Mouse (Mus musculus): ENCODE results near the gene Tbcc.

Gene Tbcc

DNA sequence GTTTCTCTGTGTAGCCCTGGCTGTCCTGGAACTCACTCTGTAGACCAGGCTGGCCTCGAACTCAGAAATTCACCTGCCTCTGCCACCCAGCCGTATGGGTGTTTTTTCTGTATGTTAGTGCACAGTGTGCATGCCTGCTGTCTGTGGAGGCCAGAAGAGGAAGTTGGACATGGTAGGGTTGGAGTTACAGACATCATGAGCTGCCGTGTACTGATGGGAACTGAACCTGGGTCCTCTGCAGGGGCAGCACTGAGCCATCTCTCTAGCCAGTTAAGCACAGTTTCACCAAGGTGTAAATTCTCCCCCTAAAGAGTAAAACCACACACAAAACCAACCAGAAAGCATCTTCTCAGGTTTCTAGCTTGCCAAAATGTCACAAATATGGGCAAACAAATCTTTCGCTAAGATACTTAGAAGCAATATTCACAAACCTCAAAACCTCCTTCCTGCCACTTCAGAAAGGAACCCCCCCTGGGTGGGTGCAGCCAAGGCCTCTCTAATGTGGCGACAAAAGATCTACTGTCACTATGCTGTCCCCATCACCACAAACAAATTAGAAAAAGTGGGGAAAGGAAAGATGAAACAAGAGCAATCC, 20.2 kb upstream of the Tbcc start:
- DNase-seq (ENCODE audit: low spot score in 2 of 2) = no peak

DNA sequence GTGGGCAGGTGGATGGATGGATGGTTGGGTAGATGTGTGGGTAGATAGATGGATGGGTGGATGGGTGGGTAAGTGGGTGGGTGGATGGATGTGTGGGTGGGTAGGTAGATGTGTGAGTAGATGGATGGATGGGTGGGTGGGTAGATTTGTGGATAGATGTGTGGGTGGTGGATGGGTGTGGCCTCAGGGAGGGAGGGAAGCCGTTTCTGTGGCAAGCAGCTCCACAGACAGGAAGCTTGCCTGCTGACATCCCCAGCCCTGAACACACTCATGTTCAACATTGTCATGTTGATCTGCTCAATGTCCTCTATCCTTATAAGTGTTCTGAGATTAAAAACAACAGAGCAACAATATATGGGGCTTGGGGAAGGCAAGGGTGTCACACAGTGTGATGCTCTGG, 19.6 kb upstream of the Tbcc start:
- no peak for DNase-seq (ENCODE audit: low spot score in 2 of 2)

DNA sequence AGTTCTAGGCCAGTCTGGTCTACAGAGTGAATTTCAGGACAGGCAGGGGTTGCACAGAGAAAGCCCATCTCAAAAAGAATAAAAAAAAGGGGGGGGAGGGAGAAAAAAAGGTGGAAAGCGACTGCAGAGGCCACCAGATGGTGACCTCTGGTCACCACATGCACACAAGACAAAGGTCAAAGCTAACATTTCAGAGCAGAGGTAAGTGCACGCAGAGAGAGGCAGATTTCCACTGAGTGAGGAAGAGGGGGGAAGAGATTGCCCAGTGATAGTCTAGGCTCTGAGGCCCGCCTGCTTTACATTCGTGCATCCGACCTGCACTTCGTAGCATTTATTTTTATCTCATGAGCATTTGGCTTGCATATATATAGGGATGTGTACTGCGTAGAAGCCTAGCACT, 17.7 kb upstream of the Tbcc start:
- no peak for DNase-seq (ENCODE audit: low spot score in 2 of 2)

DNA sequence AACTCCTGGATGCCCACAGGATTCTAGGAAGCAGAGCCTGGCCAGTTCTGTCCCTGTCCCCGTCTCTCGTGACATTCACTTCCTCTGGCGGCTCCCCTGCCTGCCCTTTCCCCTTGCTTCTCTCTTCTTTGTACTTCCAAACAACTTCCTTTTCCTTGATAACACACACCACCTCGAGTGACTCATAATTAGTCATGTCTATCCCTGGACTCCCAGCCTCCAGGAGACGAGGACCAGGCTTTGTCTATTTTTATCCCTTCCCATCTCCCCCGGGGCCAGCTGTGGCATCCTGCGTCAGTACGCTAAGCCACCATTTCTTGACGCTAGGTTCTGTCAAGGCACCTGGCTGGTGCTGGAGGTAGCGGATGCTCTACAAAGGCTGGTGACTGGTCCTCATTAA, 16.4 kb upstream of the Tbcc start:
- no peak for DNase-seq (ENCODE audit: low spot score in 2 of 2)

DNA sequence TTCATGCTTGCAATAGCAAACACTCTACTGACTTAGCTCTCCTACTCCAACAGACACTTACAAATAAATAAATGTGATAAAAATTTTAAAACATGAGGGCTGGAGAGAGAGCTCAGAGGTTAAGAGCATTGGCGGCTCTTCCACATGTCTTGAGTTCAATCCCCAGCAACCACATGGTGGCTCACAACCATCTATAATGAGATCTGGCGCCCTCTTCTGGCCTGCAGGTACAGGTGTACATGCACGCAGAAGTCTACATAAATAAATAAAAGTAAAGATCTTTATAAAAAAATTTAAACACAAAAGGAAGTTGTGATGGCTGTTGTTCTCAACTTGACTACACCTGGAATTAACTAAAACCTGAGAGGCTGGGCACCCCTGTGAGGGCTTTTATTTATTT, 14.9 kb upstream of the Tbcc start:
- DNase-seq (ENCODE audit: low spot score in 2 of 2) = no peak

DNA sequence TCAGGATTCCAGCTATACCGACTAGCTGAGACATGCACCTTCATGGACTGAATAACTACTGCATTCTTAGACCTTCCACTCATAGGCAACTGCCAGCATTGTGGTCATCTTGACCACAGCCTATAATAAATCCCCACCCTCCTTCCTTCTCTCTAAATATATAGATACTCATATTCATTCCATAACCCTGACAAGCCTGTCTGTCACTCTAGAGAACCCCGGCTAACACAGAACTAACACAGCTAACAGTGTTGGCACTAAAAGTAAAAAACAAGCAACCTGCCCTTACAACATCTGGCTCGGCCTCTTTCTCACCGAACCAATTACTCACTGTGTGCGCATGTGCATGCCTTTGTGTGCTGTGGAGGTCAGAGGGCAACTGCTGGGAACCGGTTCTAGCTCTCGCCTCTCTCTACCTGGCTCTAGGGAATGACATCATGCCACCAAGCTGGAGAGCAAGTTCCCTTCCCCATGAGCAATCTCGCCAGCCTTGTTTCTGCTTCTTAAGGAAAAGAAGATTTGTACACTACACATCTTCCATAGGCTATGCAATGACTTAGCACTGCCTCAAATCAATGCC, 14.0 kb upstream of the Tbcc start:
- no peak for DNase-seq (ENCODE audit: low spot score in 2 of 2)

DNA sequence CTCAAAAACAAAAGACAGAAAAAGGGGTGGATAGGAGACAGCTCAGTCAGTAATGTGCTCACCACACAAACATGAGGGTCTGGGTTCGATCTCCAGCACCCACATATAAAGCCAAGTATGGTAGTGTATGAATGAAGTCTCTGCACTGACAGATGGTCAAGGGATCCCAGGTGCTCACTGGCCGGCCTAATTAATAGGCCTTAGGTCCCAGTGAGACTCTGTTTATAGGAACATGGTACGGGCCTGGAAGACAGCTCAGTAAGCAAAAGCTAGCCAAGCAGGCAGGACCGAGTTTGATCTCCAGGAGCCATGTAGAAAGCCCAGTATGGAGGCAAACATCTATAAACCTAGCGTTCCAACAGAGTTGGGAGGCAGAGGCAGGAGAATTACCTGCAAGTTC, 13.4 kb upstream of the Tbcc start:
- DNase-seq (ENCODE audit: low spot score in 2 of 2) = no peak

DNA sequence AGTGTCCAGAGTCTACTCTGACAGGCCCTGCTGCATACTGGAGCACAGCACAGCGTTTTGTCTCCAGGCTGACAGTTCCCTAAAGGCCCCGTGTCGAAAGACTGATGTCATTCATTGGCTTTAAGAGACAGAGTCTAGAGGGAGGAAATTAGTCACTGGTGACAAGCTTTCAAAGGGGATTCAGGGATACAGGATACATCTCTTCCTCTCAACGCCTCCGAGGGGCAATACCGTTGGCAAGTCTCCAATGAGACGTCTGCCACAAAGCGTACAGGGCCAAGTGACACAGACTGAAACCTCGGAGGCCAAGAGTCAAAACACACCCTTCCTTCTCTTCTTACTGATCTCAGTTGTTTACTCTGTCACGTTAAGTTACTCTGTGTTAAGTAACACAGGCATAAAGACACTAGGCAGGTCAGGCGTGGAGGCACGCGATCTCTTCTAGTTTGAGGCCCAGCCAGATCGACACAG, 10.6 kb upstream of the Tbcc start:
- no peak for DNase-seq (ENCODE audit: low spot score in 2 of 2)

DNA sequence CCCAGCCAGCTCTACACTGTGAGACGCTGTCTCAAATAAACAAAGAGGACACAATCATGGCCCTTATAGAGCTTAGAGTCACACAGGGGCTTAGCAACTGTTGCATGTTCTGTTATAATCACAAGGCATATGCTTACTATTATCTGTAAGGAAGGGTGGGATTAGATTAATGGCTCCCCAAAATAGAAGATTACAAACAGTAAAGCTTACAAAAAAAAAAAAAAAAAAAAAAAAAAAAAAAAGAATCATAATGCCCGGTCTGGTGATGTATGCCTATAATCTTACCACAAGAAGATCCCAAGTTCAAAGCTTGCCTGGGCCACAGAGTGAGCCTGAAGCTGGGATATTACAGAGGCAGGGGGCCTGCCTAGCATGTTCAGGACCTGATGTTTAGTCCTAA, 10.2 kb upstream of the Tbcc start:
- no peak for DNase-seq (ENCODE audit: low spot score in 2 of 2)

DNA sequence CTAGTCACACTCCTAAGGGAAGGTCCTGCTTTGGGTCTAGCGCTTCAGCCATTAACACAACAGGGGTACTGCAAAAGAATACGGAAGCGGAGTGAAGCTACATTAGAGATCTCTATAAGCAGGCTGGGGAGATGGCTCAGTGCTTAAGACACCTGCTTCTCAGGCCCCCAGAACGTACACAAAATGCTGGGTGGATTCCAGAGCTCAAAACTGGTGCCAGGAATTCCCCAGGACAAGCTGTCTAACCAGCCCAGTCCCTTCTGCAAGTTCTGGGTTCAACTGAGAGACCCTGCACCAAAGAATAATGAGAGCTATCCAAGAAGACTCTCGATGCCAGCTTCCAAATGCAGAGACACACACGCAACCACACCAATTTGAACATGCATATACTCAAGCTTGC, 8.8 kb upstream of the Tbcc start:
- no peak for DNase-seq (ENCODE audit: low spot score in 2 of 2)

DNA sequence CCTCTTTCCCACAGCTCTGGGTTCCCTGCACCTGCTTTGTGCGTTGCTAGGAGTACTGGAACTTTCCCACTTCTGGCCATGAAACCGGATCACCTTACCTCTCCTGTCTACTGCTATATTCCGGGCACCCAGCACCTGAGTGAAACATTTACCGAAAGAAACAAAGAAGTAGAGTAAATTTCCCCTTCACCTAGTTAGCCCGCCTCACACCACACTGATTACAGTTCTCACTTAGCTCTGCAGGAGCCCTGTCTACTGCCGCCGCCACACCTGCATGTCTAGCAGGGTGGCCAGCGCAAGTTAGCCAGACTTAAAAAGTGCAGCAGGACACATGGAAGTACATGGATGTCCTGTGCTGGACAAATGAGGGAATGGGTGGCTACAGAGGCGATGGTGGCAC, 7.4 kb upstream of the Tbcc start:
- no peak for DNase-seq (ENCODE audit: low spot score in 2 of 2)

DNA sequence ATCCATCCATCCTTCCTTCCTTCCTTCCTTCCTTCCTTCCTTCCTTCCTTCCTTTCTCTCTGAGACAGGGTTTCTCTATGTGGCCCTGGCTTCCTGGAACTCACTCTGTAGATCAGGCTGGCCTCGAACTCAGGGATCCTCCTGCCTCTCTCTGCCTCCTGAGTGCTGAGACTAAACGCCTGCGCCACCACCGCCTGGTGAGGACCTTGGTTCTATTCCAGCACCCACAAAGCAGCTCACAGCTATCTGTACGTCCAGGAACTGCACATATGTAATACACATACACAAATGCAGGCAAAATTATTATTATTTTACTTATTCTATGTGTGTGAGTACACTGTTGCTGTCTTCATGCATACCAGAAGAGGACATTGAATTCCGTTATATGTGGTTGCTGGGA, 5.7 kb upstream of the Tbcc start:
- no peak for DNase-seq (ENCODE audit: low spot score in 2 of 2)

DNA sequence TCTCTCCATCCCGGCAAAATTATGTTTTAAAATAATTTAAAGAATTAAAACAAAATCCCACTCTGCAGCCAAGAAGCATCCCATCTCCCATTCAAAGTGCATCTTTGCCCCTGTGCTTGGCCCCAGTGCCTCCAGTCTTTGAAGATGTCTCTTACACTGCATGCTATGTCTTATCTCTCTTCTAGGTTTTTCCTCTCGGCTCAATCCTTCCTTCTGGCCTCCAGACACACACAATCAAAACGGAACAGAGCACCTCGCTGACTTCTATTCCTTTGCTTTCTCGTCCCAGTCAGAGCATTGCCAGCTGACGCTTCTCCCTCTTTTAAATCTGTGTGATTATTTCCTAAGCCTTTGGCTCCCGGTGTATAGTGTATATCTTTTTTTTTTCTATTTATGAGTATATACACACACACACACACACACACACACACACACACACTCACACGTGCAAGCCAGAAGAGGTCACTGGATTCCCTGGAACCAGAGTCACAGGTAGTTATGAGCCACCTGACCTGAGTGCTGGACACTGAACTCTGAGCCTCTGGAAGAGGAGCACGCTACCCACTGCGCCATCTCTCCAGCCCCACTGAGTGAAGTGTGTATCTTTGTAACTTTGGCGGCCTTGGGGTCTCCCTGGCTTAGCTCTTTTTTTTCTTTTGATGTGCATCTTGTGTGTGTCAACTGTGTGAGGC, 5.1 kb upstream of the Tbcc start:
- no peak for DNase-seq (ENCODE audit: low spot score in 2 of 2)

DNA sequence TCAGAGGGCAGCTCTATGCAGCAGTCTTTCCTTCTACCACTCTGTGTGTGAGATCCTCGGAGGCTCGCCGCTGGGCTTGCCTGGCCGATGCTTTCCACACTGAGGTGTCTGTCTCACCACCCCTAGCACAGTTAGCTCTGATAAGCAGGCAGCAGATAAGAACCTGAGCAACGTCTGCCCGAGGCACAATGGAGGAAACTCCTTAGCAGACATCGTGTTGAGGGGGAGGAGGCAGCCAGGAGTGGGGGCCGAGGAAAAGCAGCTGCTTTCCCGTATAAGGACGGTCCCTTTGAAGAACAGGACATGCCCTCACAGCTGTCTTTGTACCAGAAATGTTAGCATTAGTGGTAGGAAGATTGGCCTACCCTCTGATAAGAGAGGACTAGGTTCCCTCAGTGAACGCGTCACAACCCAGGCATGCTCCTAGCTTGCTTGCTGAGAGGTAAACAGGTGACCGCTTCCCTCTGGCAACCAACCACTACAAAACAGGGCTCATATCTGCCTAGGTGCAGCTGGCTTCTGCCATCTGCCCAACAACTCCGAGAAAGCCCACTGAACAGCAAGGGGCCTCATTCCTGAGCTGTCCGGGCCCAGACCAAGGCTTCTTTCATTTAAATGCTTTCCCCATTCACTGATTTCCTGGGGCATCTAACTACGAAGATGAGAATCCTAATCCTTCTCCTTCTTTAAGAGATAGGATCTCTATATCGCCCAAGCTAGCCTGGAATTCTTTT, 4.4 kb upstream of the Tbcc start:
- no peak for DNase-seq (ENCODE audit: low spot score in 2 of 2)

DNA sequence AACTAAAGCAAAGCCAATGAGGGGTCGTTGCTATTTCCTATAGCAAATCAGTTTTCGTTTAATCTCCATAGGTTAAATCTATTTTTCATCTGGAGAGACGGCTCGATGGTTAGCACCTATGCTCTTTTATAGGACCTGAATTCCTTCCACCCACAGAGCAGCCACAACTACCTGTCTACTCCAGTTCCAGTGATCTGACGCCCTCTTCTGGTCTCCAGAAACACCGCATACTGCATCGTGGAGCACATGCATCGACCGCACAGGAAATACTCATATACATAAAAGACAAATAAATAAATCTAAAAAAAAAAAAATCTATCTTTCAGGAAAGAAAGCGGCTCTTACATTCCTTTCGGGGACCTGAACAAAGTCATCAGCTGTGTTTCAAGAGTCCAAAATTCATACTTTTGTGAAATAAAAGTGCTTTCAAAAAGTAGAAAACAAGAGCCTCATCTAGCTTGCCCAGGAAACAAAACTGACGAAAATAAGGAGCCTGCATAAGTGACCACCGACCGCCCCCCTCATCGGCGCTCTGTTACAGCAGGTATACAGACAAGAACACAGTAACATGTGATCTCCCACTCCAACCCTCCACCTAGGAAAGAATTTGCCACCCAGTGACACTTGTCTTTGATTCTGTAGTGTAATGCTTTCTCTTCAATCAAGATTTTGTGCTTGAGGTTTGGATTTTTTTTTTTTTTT, 1.8 kb upstream of the Tbcc start:
- DNase-seq (ENCODE audit: low spot score in 2 of 2) = peak in 1 of 2 experiments; percentile 40

DNA sequence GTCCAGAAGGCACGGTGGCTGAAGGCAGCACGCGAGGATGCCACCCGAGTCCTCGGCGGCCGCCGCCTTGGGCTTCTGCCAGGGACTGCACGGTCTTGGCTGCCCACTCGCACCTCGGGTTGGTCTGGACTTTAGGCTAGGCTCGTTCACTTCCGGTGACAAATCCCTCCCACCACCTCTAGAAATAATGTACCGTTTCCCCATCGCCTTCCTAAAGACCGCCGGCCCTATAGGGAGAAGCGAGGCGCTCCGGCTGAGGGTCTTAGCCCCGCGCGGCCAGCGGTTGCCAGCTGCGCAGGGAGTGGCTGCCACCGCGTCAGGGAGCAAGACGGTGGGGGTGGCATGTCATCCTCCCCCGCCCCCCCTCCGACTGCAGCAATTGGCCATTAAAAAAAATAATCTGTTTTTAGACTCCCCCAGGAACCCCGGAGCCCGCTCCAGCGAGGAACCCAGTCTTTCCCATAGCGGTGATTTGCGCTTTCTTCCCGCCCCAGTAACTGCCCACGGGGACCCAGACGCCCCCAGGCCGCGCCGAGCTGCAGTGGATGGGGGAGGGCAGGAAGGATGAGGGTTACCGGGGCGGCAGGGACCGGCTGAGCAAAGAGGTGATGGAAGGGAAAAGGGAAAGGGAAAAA, 917 bp upstream of the Tbcc start:
- peak; percentile 52 to 87 for DNase-seq (ENCODE audit: low spot score in 2 of 2)

DNA sequence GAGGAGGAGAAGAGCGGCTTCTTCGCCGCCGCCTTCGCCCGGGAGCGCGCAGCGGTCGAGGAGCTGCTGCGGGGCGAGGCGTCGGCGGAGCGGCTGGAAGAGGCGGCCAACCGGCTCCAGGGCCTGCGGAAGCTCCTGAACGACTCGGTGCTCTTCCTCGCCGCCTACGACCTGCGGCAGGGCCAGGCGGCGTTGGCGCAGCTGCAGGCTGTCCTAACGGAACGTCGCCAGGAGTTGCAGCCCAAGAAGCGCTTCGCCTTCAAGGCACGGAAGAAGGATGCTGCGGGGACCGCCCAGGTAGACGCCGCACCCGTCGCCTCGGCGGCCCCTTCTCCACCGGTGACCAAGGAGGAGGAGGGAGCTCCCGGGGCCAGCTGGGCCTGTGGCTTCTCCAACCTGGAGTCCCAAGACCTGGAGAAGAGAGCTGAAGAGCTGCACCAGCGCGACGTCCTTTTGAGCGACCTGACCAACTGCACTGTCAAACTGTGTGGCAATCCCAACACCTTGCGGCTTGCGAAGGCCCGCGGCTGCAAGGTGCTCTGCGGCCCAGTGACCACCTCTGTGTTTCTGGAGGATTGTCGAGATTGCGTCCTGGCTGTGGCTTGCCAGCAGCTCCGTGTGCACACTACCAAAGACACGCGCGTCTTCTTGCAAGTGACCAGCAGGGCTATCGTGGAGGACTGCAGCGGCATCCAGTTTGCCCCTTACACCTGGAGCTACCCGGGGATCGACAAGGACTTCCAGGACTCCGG, 535 bp downstream of the Tbcc start:
- DNase-seq (ENCODE audit: low spot score in 2 of 2) = peak in 1 of 2 experiments; percentile 26

DNA sequence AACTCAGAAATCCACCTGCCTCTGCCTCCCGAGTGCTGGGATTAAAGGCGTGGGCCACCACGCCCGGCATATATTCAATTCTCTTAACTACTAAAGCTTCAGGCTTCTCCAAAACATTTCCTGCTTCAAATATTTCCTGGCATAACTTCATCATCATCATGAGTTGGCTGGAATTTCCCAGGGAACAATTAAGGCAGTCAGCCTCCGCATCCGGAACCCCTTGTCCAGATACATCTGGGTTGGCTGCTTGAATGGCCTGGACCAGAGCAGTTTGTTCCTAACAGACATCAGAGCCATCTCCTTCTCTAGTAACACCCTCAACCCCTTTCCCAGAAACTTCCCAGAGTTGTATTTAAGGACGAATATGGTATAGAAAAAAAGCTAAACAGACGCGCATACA, 4.9 kb downstream of the Tbcc start:
- DNase-seq (ENCODE audit: low spot score in 2 of 2) = no peak

DNA sequence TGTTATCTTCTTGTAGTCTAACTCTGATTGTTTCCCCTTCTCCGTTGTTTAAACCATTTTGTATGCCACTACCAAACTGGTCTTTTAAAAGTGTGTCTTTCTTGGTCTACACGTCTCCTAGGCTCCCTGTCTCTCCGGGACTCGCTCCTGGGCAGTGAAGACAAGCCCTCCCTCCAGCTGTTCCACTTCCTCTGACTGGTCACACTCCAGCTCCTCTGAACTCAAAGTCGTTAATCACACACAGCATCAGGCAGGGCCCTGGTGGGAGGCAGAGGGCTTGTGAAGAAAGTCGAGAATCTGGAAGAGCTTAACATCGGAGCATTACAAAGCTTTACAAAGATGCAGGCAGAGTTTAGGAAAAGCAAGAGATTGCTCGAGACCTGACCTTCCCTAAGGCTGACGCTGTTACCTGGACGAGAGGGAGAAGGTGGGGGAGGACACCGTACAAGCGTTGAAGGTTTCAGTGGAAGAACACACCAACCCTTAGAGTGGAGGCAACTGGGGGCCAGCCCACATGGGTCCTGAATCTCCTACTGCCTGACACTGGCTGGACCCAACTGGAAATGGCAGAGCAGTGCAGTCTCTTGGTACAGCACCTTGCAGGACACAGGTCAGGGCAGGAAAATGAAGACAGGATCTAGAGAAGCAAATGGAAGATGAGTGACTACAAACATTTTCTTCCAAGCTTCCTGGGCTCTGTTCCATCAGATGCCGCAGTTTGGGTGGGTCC, 6.9 kb downstream of the Tbcc start:
- no peak for DNase-seq (ENCODE audit: low spot score in 2 of 2)

DNA sequence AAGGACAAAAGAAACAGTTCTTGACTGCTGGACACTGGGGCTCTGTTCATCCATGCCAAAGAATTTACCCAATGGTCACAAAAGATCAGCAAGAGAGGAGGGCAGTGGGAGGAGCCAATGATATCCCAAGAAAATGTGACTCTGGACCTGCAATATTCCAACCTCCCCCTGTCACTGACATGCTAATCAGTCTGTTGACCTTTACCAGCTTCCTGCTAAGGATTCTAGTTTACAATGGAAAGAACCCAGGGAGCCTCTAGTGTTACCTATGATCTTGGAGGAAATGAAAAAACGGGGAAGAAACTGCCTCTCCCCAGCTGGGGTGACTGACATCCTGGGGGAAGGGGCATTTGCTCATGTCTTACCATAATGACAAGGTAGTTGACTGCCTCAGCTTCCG, 10.5 kb downstream of the Tbcc start:
- no peak for DNase-seq (ENCODE audit: low spot score in 2 of 2)
